Mouse (Mus musculus) cortical plate, adult 2 months (tissue): ENCODE measurements at regions not wholly inside any gene's neighbourhood (a gene's known extent, or its start where the extent isn't known, plus 50 kb on each side); places are given as distances from the start of the nearest gene placed in this dataset.

Experiments
- H3K27ac ChIP-seq: fragments of 200-500 bp; 2 replicates; pipeline ENCODE4 v1.5.1; 2012; ENCODE audit warnings: low read length, control low read depth, inconsistent platforms; ENCODE audit not compliant: insufficient read depth
- H3K4me1 ChIP-seq: fragments of 200-500 bp; 2 replicates; pipeline ENCODE4 v1.6.1; 2011; ENCODE audit warnings: low read length; ENCODE audit not compliant: control insufficient read depth, insufficient read depth
- H3K4me3 ChIP-seq: fragments of 200-500 bp; 2 replicates; pipeline ENCODE4 v1.5.1; 2011; ENCODE audit warnings: mild to moderate bottlenecking, low read length, control low read depth; ENCODE audit not compliant: insufficient read depth
- CTCF ChIP-seq: fragments of 200-500 bp; IDR thresholded peaks from 2 replicates; pipeline ENCODE4 v1.5.1; 2011; ENCODE audit warnings: mild to moderate bottlenecking, control low read depth, low read length; ENCODE audit not compliant: insufficient read depth; ENCODE audit errors: extremely low read depth
- POLR2A ChIP-seq: fragments of 200-500 bp; IDR thresholded peaks from 2 replicates; pipeline ENCODE4 v1.6.1; 2011; ENCODE audit warnings: mild to moderate bottlenecking, low read length, control low read depth; ENCODE audit not compliant: insufficient read depth; ENCODE audit errors: extremely low read depth

DNA sequence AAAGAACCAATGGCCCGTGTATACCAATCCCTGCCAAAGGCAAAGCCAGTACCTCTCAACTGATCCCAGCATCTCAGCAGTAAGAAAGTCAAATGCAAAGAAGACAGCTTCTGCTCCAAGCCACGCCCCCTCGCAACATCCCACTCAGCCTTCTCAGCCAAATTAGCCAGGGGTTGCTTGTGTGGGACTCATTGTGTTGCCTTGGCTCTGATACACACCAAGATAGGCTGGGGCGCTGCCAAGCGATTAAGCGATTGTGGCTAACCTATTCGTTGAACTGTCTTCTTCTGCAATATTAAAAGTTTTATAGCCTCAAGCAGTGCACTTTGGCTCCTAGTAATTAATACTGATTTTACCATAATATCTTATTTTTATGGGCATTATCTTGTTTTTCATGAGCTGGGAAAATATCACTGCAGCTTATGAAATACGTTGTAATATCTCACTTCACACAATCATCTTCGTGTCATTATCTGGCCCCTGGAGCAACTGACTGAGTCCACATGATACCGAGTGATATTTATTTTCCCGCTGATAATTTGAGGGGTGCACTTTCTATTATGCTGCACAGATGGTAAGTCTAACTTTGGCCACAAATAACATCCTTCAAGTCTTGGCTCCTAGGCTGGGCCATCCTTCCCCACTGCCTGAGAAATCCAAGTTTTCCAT, 129.3 kb downstream of the Gm4791 start:
- H3K4me1 ChIP-seq: no peaks in the 10 kb centered on the region
- TF ChIP-seq POLR2A (no peak), CTCF (no peak)
- no peak overlapping the region for H3K4me3 ChIP-seq
- H3K27ac ChIP-seq: no peak overlapping the region

DNA sequence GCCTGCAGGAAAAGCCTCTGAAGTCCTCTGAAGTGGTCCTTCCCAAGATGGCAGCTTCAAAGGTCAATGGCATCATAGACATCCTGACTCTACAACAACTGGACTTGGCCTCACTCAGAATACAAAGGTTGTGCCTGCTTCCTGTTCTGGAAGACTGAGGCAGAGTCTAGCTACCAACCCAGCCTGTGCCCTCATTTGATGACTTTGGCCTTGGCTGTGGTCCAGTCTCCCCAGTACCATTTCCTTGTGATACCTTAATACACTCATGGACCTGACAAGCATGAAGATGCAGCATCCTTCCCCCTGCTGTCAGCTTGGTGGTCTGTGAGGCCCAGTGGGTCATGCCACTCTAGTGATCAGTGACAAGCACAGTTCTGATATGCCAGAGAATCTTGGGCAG, 130.6 kb downstream of the Gm4791 start:
- no peak overlapping the region for H3K4me3 ChIP-seq
- no peaks in the 10 kb centered on the region for H3K4me1 ChIP-seq
- TF ChIP-seq CTCF (no peak), POLR2A (no peak)
- no peak overlapping the region for H3K27ac ChIP-seq

DNA sequence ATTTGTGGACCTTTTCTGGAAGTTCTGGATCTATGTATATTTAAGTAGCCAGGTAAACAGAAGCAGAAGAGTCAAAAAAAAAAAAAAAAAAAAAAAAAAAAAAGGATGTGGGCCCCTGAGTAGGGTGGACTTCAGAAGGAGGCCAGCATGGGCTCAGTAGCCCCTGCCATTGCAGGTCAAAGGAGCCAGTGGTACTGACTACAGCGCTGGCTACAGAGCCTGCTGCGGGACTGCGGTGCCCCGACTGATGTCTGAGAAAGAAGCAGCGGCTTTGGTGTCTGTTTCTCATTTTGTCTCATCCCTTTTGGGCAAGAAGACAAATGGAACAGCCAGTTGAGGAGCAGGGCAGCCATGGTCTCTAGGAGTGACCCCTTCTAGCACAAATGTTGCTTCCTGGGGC, 134.9 kb downstream of the Gm4791 start:
- Histone ChIP-seq H3K4me3 (no peak overlapping the region), H3K27ac (no peak overlapping the region), H3K4me1 (no peaks in the 10 kb centered on the region)
- TF ChIP-seq POLR2A (no peak), CTCF (no peak)

DNA sequence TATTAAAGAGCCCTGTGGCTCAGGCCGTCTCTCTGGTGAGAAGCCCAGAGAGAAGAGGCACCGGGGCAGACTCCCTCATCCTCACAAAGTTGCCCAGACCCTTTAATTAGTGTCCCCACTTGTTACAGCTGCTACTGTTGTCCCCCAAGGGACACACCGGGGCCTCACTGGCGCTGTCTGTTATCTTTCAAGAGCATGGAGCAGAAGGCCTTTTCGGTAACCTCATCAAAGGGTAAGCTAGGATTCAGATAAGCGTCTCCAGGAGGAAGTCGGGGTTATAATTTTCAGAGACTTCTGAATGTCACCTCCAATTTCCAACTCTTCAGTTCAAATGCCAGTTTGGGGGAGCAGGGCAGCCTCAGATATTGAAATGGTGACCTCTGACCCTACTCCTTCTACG, 135.3 kb downstream of the Gm4791 start:
- Histone ChIP-seq H3K27ac (no peak overlapping the region), H3K4me3 (no peak overlapping the region), H3K4me1 (no peaks in the 10 kb centered on the region)
- TF ChIP-seq POLR2A: no peak
- no peak for TF ChIP-seq CTCF

DNA sequence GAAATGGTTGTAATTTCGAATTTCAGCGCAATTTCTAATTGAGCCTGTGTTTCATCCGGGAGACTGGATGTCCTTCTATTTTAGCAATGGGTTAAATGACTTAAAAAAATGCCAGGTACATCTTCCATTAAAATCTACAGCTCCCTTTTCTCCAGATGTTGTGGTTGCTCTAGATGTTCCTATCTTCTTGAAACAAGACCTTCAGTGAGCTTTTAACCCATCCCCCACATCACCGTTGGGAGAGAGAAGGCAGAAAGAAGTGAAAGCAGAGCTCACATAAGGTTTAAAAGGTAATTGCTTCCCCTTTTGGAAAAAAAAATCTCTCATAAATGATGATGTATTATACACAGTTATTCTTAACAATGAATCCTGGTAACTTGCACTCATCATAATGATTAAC, 135.9 kb downstream of the Gm4791 start:
- H3K27ac ChIP-seq: no peak overlapping the region
- no peak overlapping the region for H3K4me3 ChIP-seq
- no peaks in the 10 kb centered on the region for H3K4me1 ChIP-seq
- TF ChIP-seq POLR2A (no peak), CTCF (no peak)

DNA sequence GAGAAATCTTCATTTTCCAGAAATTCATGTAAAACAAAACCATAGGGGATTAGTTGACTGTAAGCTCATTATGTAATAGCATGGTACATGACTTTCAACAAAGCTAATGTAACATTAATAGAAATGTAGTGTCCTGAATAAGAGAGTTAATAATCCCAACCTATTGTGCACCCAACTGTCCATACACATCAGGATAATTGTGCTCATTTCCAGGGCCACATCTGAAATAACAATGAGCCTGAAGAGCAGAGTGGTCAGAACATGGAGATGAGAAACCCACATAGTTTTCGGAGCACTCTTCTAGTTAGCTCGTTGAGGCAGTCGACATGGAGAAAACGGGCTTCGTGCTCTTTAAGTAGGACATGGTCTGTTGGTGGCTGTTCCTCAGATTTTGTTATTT, 138.1 kb downstream of the Gm4791 start:
- Histone ChIP-seq H3K4me1 (no peaks in the 10 kb centered on the region), H3K27ac (no peak overlapping the region), H3K4me3 (no peak overlapping the region)
- TF ChIP-seq POLR2A (no peak), CTCF (no peak)

DNA sequence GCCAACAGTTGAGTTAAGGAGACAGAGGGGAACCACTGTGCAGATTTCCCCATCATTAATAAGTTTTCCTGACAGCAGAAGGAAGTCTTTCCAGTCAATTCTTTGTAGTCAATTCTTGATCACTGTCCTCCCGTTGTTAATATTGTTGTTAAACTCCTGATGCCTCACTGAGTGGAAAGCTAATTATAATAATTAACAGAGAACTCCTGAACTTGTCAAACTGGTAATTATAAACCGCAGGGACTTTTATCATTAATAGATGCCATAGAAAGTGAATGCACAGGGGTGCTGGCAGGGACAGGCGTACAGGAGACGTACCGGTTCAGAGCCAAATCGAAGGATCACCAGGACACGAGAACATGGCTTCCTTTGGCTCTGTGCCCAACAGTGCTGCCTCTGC, 154.9 kb downstream of the Gm4791 start:
- Histone ChIP-seq H3K27ac (no peak overlapping the region), H3K4me3 (no peak overlapping the region), H3K4me1 (no peaks in the 10 kb centered on the region)
- TF ChIP-seq CTCF (no peak), POLR2A (no peak)

DNA sequence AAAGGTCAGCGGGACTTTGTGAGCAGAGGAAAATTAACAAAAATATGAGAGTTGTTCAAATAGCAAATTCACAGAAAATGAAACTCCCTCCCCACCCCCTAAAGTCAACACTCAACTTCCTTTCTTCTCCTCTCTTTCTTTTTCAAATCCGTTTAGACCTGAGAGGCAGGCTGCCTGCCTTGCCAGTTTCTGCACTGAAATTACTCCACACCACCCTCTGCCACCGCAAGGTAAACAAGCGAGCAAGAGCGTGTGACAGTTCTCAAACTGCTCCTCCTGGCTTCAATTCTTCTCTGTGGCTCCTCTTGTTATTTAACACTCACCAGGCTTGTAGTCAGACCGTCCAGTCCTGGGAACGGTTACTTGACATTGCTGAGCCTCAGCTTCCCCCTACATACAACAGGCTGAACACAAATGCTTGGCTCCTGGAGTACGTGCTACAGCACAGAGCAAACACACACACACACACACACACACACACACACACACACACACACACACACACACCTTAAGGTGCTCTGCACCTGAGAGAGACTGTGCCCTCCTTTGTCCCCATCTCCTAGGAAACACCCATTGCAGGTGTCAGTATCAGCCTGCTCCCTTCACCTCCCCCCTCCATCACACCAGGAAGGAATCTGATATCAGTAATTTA, 167.1 kb downstream of the Gm4791 start:
- TF ChIP-seq POLR2A (no peak), CTCF (no peak)
- Histone ChIP-seq H3K27ac (no peak overlapping the region), H3K4me1 (no peaks in the 10 kb centered on the region), H3K4me3 (no peak overlapping the region)

DNA sequence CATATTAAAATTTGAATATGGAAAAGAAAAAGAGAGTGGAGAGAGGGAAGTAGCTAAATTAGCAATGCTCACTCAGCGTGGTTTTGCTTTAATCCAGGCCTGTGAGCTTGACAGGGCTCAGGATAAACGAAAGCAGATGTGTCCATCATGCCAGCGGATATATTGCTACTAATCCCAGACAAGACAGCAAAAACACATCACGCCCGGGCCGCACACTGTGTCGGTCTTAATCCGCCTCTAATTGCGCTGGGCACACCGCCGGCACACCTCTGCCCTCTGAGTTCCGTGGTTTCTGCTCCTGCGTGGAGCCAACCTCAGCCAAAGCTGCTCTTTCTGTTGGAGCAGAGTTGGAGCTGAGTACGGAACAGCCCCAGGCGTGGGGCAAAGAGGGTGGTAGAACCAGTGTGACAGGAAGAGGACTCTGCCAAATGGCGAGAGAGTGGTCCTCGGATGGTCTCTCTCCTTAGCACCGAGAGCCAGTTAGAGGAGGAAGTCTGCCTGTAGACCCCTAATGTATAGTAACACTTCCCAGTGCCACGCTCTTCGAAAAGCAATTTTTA, 169.2 kb downstream of the Gm4791 start:
- Histone ChIP-seq H3K27ac (no peak overlapping the region), H3K4me3 (no peak overlapping the region), H3K4me1 (peaks cover under 1% of the 10 kb centered on the region; the same call in 1 of the 2 replicates)
- TF ChIP-seq CTCF: no peak
- TF ChIP-seq POLR2A: no peak

DNA sequence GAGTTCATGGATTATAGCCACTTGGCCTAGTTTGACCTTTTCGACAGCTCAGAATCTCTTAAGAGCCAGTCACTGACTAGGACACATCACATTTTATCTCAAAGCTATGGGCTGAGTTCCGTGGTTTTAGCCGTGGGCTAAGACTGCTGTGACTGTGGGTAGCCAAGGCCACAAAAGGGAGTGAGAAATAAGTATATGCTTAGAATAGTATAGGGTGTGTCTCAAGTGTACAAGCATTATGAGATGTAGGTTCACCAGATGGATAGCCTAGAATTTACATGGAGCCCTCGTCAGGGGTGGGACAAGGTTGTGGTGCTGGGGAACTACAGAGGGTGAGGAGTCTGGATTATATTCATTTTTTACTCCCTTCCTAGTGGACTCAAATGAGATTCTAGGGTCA, 177.5 kb downstream of the Gm4791 start:
- H3K4me1 ChIP-seq: peaks cover 2% of the 10 kb centered on the region; the same call in 1 of the 2 replicates
- H3K4me3 ChIP-seq: no peak overlapping the region
- H3K27ac ChIP-seq: no peak overlapping the region
- TF ChIP-seq POLR2A (no peak), CTCF (no peak)
